Mouse (Mus musculus): ENCODE measurements around the gene C1qb. TPM values are rescaled to one million over a fixed set of nuclear protein-coding genes. Genes with fewer than 3 reads are reported as not detected.
A peak's percentile ranks its signal among the peaks of the same experiment; 100 is the strongest.

The C1qb gene
- 32.6 and 34.9 TPM in 2 replicates for polyA plus RNA-seq (2016; fragmentation: Nextera tagmentation; extraction: Ambion mirVana)

DNA sequence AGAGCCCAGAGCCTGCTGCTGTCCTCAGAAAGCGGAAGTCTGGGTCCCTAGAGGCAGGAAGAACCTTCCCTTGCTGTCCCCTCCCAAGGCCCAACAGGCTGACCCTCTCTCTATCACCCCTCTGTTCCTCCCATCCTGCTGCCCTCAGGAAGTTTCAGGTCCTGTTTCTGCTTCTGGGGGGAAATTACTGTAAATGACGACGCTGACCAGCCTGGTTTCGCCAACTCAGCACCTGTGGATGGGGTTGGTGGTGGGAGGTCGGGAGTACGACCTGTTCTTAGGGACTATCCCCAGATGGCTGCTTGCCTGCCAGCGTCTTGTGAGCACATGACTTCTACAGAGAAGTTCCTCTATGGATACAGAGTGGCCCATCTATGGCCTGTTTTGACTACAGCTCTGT is at the start of gene C1qb:
Gene C1qb, minus strand, starts transcription at position 87 of the 400 bp plus-strand sequence.
- no peak for ATAC-seq (ENCODE audit: low FRiP score, low read depth)
- no peak within 1 kb of the TSS for H3K27ac ChIP-seq

DNA sequence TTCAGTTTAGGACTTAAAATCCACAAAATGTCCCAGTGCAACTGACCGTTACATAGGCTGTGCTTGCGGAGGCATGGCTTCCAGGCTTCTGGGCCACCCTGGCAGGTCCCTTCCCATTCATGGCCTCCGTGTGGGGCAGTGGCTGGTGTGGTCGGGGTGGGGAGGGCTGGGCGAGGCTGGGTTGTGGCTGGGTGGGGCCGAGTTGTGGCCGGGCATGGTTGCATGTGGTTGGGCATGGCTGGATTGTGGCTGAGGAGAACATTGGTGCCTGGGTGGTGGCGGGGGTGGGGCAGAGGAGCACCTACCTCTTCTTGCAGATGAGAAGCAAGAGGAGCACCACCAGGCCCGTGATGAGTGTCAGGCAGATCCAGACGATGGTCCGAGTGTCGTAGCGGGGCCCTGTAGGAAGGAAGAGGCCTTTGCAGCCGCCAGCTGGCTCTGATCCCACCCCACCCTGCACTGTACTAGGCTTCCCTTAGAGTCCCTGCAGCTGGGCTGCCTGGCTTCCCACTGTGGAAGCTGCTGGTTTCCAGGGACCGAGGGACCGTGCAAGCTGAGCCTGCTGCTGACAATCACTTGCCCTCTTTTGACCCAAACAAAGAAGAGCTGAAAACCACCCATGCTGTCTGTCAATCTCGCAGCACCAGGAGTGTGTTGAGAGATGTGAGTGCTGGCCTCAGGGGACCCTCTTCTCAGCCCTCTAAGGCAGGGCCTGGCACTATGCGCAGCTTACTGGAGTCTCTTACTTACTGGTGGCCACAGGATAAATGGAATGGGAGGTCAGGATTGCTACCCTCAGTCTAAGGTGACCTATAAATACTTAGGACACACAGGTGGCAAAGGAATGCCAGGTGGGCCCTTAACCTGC is 49.0 kb upstream of the C1qb start:
- peaks cover 9% of the 10 kb centered on the region; the same call in 1 of the 2 replicates for H3K4me1 ChIP-seq
- no peaks in the 10 kb centered on the region for H3K36me3 ChIP-seq
- no peak overlapping the region for H3K4me2 ChIP-seq (replicated peaks)
- H3K27me3 ChIP-seq (replicated peaks): 0 out of 2 replicates have a peak, but pooled peaks cover 2% of the 10 kb centered on the region
- H3K4me3 ChIP-seq: no peak overlapping the region
- no peak for ATAC-seq (ENCODE audit: low FRiP score, low read depth)
- no peaks in the 10 kb centered on the region for H3K9me3 ChIP-seq
- no peak overlapping the region for H3K9ac ChIP-seq
- 65% methylated on average over 18 of the region's 18 CpGs for WGBS
- no peak overlapping the region for H3K27ac ChIP-seq

More for the DNA sequence above, at the start of gene C1qb:
- H3K27me3 ChIP-seq (replicated peaks): peaks cover 4% of the 10 kb centered on the region; the same call in 1 of the 2 replicates
- no peaks in the 10 kb centered on the region for H3K4me1 ChIP-seq
- H3K4me3 ChIP-seq: no peak within 1 kb of the TSS
- no peak within 1 kb of the TSS for H3K4me2 ChIP-seq (replicated peaks)
- no peaks in the 10 kb centered on the region for H3K9me3 ChIP-seq
- WGBS: 74% methylated on average over 7 of the region's 7 CpGs
- H3K9ac ChIP-seq: no peak within 1 kb of the TSS
- no peaks in the 10 kb centered on the region for H3K36me3 ChIP-seq

DNA sequence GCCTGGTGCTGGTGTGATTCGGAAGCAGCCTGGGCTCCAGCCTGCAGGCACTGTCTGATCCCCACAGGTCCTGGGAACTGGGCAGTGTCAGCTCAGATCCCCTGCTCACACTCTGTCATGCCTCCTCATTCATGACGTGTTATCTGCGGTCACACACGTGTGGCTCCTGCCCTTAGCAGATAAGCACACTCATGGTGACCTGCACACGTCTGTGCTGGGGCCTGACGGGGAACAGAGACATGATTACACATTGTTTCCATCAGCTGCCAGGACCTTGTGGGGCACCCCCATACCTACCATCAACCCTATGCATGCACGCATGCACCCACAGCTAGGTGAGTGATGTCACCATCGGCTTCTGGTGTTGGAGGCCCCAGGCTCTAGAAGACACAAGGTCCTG is 44.5 kb upstream of the C1qb start:
- H3K4me1 ChIP-seq: peaks cover 15% of the 10 kb centered on the region; the same call in 1 of the 2 replicates
- no peak overlapping the region for H3K4me3 ChIP-seq

DNA sequence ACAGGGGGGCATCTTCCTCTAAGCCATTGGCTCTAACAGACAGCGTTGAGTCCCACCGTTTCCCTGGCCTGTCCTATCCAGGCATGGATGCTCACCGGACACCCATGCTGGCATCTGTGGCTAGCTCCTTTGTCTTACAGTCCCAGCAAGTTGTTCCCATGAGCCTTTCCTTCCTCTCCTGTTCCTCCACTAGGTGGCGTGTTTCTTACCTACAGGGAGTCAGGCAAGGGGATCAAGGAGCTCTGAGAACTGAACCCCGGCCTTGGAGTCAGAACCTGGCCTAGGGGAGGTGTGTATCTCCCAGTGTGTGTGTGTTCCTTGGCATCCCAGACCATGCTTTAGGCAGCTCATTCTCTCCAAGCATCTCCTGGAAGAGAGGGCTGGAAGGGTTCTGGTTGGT is 42.9 kb upstream of the C1qb start:
- Histone ChIP-seq H3K27me3 (replicated peaks) (peaks cover 13% of the 10 kb centered on the region; the same call in 1 of the 2 replicates), H3K27ac (no peak overlapping the region), H3K36me3 (no peaks in the 10 kb centered on the region), H3K4me3 (no peak overlapping the region), H3K9me3 (no peaks in the 10 kb centered on the region), H3K4me2 (replicated peaks) (no peak overlapping the region), H3K9ac (no peak overlapping the region), H3K4me1 (0 out of 2 replicates have a peak, but pooled peaks cover 6% of the 10 kb centered on the region)
- no peak for ATAC-seq (ENCODE audit: low FRiP score, low read depth)
- WGBS: 8% methylated on average over 5 of the region's 5 CpGs

More for the DNA sequence above, 44.5 kb upstream of the C1qb start:
- H3K36me3 ChIP-seq: no peaks in the 10 kb centered on the region
- WGBS: 89% methylated on average over 8 of the region's 8 CpGs
- H3K9me3 ChIP-seq: no peaks in the 10 kb centered on the region
- H3K27ac ChIP-seq: no peak overlapping the region
- no peak overlapping the region for H3K4me2 ChIP-seq (replicated peaks)
- ATAC-seq (ENCODE audit: low FRiP score, low read depth): no peak
- H3K27me3 ChIP-seq (replicated peaks): peaks cover 11% of the 10 kb centered on the region; the same call in 1 of the 2 replicates
- no peak overlapping the region for H3K9ac ChIP-seq

DNA sequence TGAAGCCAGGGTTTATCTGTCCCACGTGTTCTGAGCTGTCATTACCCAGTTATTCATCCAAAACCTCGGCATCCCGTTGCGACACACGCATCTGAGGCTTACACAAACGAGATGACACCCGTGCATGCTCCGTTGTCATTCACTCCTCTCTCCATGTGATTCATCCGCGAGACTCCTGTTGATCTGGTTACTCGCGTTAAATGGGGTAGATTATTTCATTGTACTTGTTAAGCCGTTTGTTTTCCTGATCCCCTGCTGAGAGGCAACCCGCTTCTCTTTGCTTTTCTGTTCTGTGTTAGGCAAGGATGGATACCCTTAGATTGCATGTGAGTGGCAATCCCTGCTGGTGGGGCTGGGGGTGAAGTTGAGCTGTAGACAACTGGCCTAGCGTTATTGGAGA is 39.8 kb upstream of the C1qb start:
- H3K27ac ChIP-seq: no peak overlapping the region
- peaks cover 13% of the 10 kb centered on the region; the same call in 1 of the 2 replicates for H3K27me3 ChIP-seq (replicated peaks)
- 10% methylated on average over 15 of the region's 15 CpGs for WGBS
- no peak overlapping the region for H3K4me2 ChIP-seq (replicated peaks)
- H3K4me1 ChIP-seq: 0 out of 2 replicates have a peak, but pooled peaks cover 6% of the 10 kb centered on the region
- H3K9ac ChIP-seq: no peak overlapping the region
- no peak for ATAC-seq (ENCODE audit: low FRiP score, low read depth)
- H3K9me3 ChIP-seq: no peaks in the 10 kb centered on the region
- H3K36me3 ChIP-seq: no peaks in the 10 kb centered on the region
- no peak overlapping the region for H3K4me3 ChIP-seq

DNA sequence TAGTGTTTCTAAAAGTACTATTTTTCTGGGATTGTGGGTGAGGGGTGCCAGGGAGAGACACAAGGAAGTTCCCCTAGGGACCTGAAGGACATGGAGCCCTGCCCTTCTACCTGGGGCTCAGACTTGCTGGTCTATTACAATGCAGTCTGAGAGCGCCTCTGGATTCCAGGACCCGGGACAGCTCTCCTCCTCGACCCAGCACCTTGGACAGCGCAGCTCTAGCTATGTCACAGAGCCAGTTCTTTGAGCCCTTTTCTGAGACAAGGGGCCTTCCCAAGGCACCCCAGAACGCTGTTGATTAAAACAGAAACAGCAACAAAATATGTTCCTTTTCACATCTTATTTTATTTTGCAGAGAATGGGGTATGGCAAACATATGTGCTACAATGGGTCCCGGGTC is 38.5 kb upstream of the C1qb start:
- 7% methylated on average over 6 of the region's 6 CpGs for WGBS

DNA sequence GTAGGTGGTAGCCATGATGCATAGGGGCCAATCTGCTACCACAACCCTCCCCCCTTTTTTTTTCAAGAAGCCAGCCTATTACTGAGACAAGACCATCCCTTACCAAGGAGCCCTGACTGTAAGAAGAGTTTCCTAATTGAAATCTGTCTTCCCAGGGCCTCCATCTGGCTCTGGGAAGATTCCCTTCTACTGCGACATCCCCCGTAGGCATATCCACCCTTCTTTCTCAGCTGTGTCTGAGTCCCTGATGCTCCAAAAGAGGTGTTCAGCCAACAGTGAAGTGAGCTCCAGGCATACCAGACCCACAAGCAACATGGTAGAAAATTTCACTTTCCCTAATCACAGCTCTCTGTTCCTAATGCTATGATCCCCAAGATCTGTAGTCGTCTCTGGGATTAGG is 33.5 kb upstream of the C1qb start:
- Histone ChIP-seq H3K4me1 (peaks cover 9% of the 10 kb centered on the region), H3K4me2 (replicated peaks) (no peak overlapping the region), H3K36me3 (no peaks in the 10 kb centered on the region), H3K9ac (no peak overlapping the region), H3K27me3 (replicated peaks) (no peaks in the 10 kb centered on the region), H3K9me3 (no peaks in the 10 kb centered on the region), H3K4me3 (no peak overlapping the region), H3K27ac (no peak overlapping the region)
- no peak for ATAC-seq (ENCODE audit: low FRiP score, low read depth)
- 85% methylated on average over 3 of the region's 3 CpGs for WGBS

More for the DNA sequence above, 38.5 kb upstream of the C1qb start:
- no peak overlapping the region for H3K27ac ChIP-seq
- no peak overlapping the region for H3K9ac ChIP-seq
- no peaks in the 10 kb centered on the region for H3K9me3 ChIP-seq
- peaks cover 13% of the 10 kb centered on the region; the same call in 1 of the 2 replicates for H3K27me3 ChIP-seq (replicated peaks)
- H3K4me2 ChIP-seq (replicated peaks): no peak overlapping the region
- no peaks in the 10 kb centered on the region for H3K36me3 ChIP-seq
- no peak overlapping the region for H3K4me3 ChIP-seq
- 0 out of 2 replicates have a peak, but pooled peaks cover 6% of the 10 kb centered on the region for H3K4me1 ChIP-seq
- ATAC-seq (ENCODE audit: low FRiP score, low read depth): no peak

DNA sequence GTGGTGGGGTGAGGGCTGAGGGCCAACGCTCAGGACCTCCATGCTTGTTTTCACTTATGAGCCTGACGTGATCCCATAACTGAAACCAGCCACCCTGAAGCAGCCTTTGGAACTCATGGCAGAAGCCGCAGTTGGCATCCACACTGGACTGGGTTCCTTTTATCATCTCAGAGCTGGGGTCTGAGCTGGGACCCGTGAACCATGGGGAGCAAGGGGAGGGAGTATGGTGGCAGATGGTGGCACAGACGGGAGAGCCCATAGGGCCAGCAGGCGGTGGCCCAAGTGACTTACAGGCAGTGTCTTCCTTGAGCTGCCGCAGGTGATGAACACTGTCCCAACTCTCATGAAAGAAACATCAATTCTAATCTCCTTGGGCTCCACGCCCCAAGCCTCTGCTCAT is 32.8 kb upstream of the C1qb start:
- 90% methylated on average over 8 of the region's 8 CpGs for WGBS
- no peak overlapping the region for H3K27ac ChIP-seq
- H3K4me2 ChIP-seq (replicated peaks): no peak overlapping the region
- no peaks in the 10 kb centered on the region for H3K9me3 ChIP-seq
- no peak for ATAC-seq (ENCODE audit: low FRiP score, low read depth)
- H3K4me1 ChIP-seq: peaks cover 9% of the 10 kb centered on the region
- no peaks in the 10 kb centered on the region for H3K27me3 ChIP-seq (replicated peaks)
- no peaks in the 10 kb centered on the region for H3K36me3 ChIP-seq
- no peak overlapping the region for H3K4me3 ChIP-seq
- H3K9ac ChIP-seq: no peak overlapping the region

DNA sequence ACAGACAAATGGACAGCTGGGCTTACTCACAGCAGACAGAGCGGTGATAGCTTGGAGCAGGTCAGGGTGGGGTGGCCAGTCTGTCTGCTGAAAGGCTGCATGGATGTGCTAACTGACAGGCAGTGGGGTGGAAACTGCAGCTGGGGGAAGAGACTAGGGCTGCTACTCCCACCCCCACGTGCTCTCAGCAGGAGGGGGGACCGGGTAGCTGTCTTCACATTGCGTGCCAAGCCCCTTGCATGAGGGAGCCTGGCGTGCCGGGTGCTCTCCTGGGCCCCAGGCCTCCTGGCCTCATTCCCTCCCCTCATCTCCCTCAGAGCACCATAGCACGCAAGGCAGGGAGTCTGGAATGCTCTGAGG is 31.2 kb upstream of the C1qb start:
- 45% methylated on average over 7 of the region's 7 CpGs for WGBS
- Histone ChIP-seq H3K27me3 (replicated peaks) (0 out of 2 replicates have a peak, but pooled peaks cover 1% of the 10 kb centered on the region), H3K9ac (no peak overlapping the region), H3K4me3 (no peak overlapping the region), H3K27ac (no peak overlapping the region), H3K4me2 (replicated peaks) (peak overlapping the region; percentile 6; the same call in 1 of the 2 replicates), H3K4me1 (peaks cover 18% of the 10 kb centered on the region), H3K36me3 (no peaks in the 10 kb centered on the region), H3K9me3 (no peaks in the 10 kb centered on the region)
- no peak for ATAC-seq (ENCODE audit: low FRiP score, low read depth)

DNA sequence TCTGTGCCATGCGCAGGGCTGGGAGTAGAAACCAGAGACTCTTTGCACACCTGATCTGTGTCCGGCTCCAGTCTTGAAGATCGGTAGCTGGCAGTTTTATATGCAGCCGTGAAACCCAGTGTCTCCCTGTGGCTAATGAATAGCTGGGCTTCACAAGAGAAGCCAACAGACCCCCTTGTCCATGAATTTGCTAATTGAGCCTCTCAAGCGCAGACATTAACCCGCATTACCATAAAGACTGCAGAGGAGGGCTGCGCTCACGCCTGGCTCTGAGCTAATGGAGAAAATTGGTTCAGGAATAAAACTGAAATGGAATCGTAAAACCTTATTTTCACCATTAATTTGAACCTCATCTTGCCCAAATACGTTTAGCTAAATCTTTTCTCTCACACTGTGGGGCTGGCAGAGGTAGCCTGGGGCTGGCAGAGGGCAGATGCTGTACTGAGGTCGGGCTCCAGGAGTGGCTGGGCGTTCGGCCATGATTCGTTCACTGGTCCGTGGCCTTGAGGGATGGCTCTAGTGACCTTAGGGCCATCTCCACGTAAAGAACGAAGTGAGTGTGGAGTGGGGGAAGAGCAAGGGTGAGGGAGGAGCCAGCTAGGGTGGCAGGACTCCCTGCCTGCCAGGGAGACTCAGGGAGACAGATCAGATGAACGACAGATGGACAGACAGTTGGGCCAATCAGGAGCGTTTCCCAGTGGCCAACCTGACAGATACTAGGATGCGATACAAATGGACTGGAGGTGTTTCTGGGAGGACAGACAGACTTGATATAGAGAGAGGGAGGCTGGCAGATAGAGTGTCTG is 30.6 kb upstream of the C1qb start:
- ATAC-seq (ENCODE audit: low FRiP score, low read depth): no peak

DNA sequence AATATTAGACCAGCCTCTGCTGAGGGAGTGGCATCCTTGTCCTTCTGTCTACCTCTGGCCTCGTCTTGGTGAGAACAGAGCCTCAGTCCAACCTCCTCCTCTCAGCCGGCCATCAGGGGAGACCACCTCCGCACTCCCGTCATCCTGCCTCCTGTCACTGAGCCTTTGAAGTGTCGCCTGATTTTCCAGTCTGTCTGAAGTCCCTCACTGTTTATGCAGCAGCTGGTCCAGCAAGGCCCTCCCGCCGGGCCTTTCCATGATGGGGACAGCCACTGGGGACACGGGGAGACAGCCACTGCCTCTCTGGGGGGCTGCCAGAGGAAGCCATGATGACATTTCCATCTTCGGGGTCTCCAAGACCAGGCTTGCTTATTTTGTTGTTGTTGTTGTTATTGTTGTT is 26.9 kb upstream of the C1qb start:
- no peak for ATAC-seq (ENCODE audit: low FRiP score, low read depth)
- Histone ChIP-seq H3K4me3 (no peak overlapping the region), H3K4me2 (replicated peaks) (0 out of 2 replicates have a peak overlapping the region, but pooled peaks have one; percentile 12), H3K9ac (peak overlapping the region; percentile 0; the same call in 1 of the 2 replicates), H3K4me1 (peaks cover 30% of the 10 kb centered on the region), H3K27ac (no peak overlapping the region), H3K9me3 (no peaks in the 10 kb centered on the region), H3K36me3 (no peaks in the 10 kb centered on the region), H3K27me3 (replicated peaks) (peaks cover 12% of the 10 kb centered on the region; the same call in 1 of the 2 replicates)
- WGBS: 10% methylated on average over 9 of the region's 9 CpGs

More for the DNA sequence above, 30.6 kb upstream of the C1qb start:
- Histone ChIP-seq H3K4me1 (peaks cover 21% of the 10 kb centered on the region), H3K9ac (no peak overlapping the region), H3K27me3 (replicated peaks) (0 out of 2 replicates have a peak, but pooled peaks cover 3% of the 10 kb centered on the region), H3K4me2 (replicated peaks) (peak overlapping the region; percentile 6; the same call in 1 of the 2 replicates), H3K27ac (no peak overlapping the region), H3K36me3 (no peaks in the 10 kb centered on the region), H3K9me3 (no peaks in the 10 kb centered on the region), H3K4me3 (no peak overlapping the region)
- 51% methylated on average over 20 of the region's 20 CpGs for WGBS

DNA sequence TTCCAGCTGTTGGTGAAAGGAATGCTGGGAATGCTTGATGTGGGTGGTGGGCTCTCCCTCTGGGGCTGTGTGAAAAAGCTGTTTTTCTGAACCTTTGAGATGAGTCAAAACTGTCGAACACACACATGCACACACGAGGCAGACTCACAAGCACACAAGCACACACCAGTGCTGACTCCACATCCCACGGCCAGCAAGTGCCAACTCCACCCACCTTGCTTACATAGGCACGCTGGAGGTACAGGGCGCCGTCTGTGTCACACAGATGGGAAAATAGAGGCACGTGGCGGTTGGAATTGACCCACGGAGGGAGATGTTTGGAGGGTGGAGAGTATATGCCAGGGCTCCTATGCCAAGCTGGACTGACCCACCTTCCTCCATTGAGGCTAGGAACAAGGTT is 25.8 kb upstream of the C1qb start:
- H3K27me3 ChIP-seq (replicated peaks): peaks cover 14% of the 10 kb centered on the region
- no peak overlapping the region for H3K4me3 ChIP-seq
- no peak overlapping the region for H3K27ac ChIP-seq
- no peaks in the 10 kb centered on the region for H3K36me3 ChIP-seq
- no peak overlapping the region for H3K9ac ChIP-seq
- WGBS: 42% methylated on average over 9 of the region's 9 CpGs
- peaks cover 24% of the 10 kb centered on the region for H3K4me1 ChIP-seq
- no peaks in the 10 kb centered on the region for H3K9me3 ChIP-seq
- ATAC-seq (ENCODE audit: low FRiP score, low read depth): no peak
- H3K4me2 ChIP-seq (replicated peaks): peak overlapping the region; percentile 48
